Mouse (Mus musculus): ENCODE measurements around the gene Maml3.

DNA sequence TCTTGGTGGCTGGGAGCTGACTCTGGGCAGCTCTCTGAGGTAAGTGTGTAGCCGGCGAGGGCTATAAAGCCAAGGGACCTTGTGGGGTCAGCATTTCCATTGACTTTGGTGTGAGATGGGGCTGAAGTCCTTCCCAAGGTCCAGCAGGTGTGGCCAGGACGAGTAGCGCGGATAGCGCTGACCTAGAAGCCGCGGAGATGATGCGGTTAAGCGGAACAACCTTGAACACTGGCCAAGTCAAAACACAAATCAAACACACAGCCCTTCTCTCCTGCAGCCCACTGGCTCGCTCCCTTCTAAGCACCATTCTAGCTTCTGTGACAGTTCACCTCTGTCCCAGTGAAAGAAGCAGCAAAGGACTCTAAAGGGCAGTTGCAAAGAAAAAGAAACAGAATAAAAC, 225.7 kb downstream of the Maml3 start:
- TF ChIP-seq CTCF (IDR thresholded peaks at IDR 0.05; ENCODE audit: control insufficient read depth, insufficient read depth, insufficient read length), result no peak
- TF ChIP-seq MAX (IDR thresholded peaks at IDR 0.05), result no peak
- TF ChIP-seq USF1 (IDR thresholded peaks at IDR 0.05; ENCODE audit: low read depth), result no peak
- TF ChIP-seq MYOG (IDR thresholded peaks at IDR 0.05; ENCODE audit: control insufficient read depth, extremely low read depth, insufficient read length), result no peak
- no peak for TF ChIP-seq CEBPB (IDR thresholded peaks at IDR 0.05; ENCODE audit: low read depth)
- no peak for TF ChIP-seq FOSL1 (IDR thresholded peaks at IDR 0.05; ENCODE audit: insufficient read depth, low read length, poor library complexity, severe bottlenecking)

Data from C2C12 (cell line).